Mouse (Mus musculus): ENCODE data around the gene Znhit2. TPM values are rescaled to one million over a fixed set of nuclear protein-coding genes. Genes with fewer than 3 reads are reported as not detected.

Znhit2 gene
- polyA plus RNA-seq, 1 experiment from 2014 or later = 33.9 TPM

- peak; percentile 94 for ATAC-seq
- DNase-seq (ENCODE audit: low spot score) = peak; percentile 92
Measured at GRCm38 (mm10) chr19:6067724-6068415, 6.9 kb downstream of the Znhit2 start, which contains the start of gene Tm7sf2. Gene Tm7sf2, minus strand, starts transcription at chr19:6068373.

GRCm38 (mm10) chr19:6068951-6069350 lies 8.0 kb downstream of the Znhit2 start:
- no peak for TF ChIP-seq EP300 (IDR thresholded peaks at IDR 0.05)
- no peak for TF ChIP-seq CTCF (IDR thresholded peaks at IDR 0.05)
- Histone ChIP-seq H3K27ac (ENCODE audit: low read length) (no peak overlapping the region), H3K27me3 (replicated peaks; ENCODE audit: insufficient read depth, low read length) (no peaks in the 10 kb centered on the region), H3K36me3 (ENCODE audit: insufficient read depth, low read length) (peaks cover 12% of the 10 kb centered on the region; the same call in 1 of the 2 replicates), H3K4me3 (ENCODE audit: low read depth, low read length) (no peak overlapping the region), H3K4me1 (ENCODE audit: insufficient read depth, low read depth, low read length) (peaks cover 11% of the 10 kb centered on the region), H3K4me2 (replicated peaks; ENCODE audit: low read depth, low read length) (no peak overlapping the region), H3K9me3 (ENCODE audit: low read length) (no peaks in the 10 kb centered on the region), H3K9ac (replicated peaks; ENCODE audit: low read depth) (no peak overlapping the region)
- DNase-seq (ENCODE audit: low spot score) (no peak), ATAC-seq (no peak)
- 69% methylated on average over 4 of the region's 4 CpGs for WGBS

More at GRCm38 (mm10) chr19:6067724-6068415, 6.9 kb downstream of the Znhit2 start, which contains the start of gene Tm7sf2:
- TF ChIP-seq CTCF (IDR thresholded peaks at IDR 0.05) = peak; percentile 15; the same call in 1 of the 2 replicates
- no peak for TF ChIP-seq EP300 (IDR thresholded peaks at IDR 0.05)
- WGBS = 9% methylated on average over 33 of the region's 33 CpGs
- Histone ChIP-seq H3K9ac (replicated peaks; ENCODE audit: low read depth) (peak within 1 kb of the TSS; percentile 27), H3K27ac (ENCODE audit: low read length) (peak within 1 kb of the TSS; percentile 29), H3K27me3 (replicated peaks; ENCODE audit: insufficient read depth, low read length) (no peaks in the 10 kb centered on the region), H3K4me2 (replicated peaks; ENCODE audit: low read depth, low read length) (peak within 1 kb of the TSS; percentile 77), H3K9me3 (ENCODE audit: low read length) (no peaks in the 10 kb centered on the region), H3K36me3 (ENCODE audit: insufficient read depth, low read length) (peaks cover 12% of the 10 kb centered on the region; the same call in 1 of the 2 replicates), H3K4me3 (ENCODE audit: low read depth, low read length) (peak within 1 kb of the TSS; percentile 37), H3K4me1 (ENCODE audit: insufficient read depth, low read depth, low read length) (peaks cover 11% of the 10 kb centered on the region)

GRCm38 (mm10) chr19:6069851-6070250 lies 8.9 kb downstream of the Znhit2 start:
- 89% methylated on average over 10 of the region's 10 CpGs for WGBS
- Histone ChIP-seq H3K4me3 (ENCODE audit: low read depth, low read length) (no peak overlapping the region), H3K36me3 (ENCODE audit: insufficient read depth, low read length) (peaks cover 12% of the 10 kb centered on the region; the same call in 1 of the 2 replicates), H3K4me2 (replicated peaks; ENCODE audit: low read depth, low read length) (no peak overlapping the region), H3K9me3 (ENCODE audit: low read length) (no peaks in the 10 kb centered on the region), H3K27ac (ENCODE audit: low read length) (no peak overlapping the region), H3K9ac (replicated peaks; ENCODE audit: low read depth) (no peak overlapping the region), H3K27me3 (replicated peaks; ENCODE audit: insufficient read depth, low read length) (no peaks in the 10 kb centered on the region), H3K4me1 (ENCODE audit: insufficient read depth, low read depth, low read length) (peaks cover 11% of the 10 kb centered on the region)
- no peak for ATAC-seq
- no peak for TF ChIP-seq CTCF (IDR thresholded peaks at IDR 0.05)
- TF ChIP-seq EP300 (IDR thresholded peaks at IDR 0.05) = no peak
- no peak for DNase-seq (ENCODE audit: low spot score)

GRCm38 (mm10) chr19:6070571-6071250 lies 9.7 kb downstream of the Znhit2 start:
- Histone ChIP-seq H3K4me1 (ENCODE audit: insufficient read depth, low read depth, low read length) (peaks cover 11% of the 10 kb centered on the region), H3K27ac (ENCODE audit: low read length) (no peak overlapping the region), H3K27me3 (replicated peaks; ENCODE audit: insufficient read depth, low read length) (no peaks in the 10 kb centered on the region), H3K4me3 (ENCODE audit: low read depth, low read length) (no peak overlapping the region), H3K9me3 (ENCODE audit: low read length) (no peaks in the 10 kb centered on the region), H3K9ac (replicated peaks; ENCODE audit: low read depth) (no peak overlapping the region), H3K36me3 (ENCODE audit: insufficient read depth, low read length) (peaks cover 12% of the 10 kb centered on the region; the same call in 1 of the 2 replicates), H3K4me2 (replicated peaks; ENCODE audit: low read depth, low read length) (no peak overlapping the region)
- WGBS = 87% methylated on average over 31 of the region's 31 CpGs
- TF ChIP-seq CTCF (IDR thresholded peaks at IDR 0.05) = no peak
- TF ChIP-seq EP300 (IDR thresholded peaks at IDR 0.05) = no peak
- ATAC-seq (no peak), DNase-seq (ENCODE audit: low spot score) (no peak)

GRCm38 (mm10) chr19:6071261-6071660 lies 10.3 kb downstream of the Znhit2 start:
- no peak overlapping the region for H3K4me3 ChIP-seq (ENCODE audit: low read depth, low read length)
- H3K27ac ChIP-seq (ENCODE audit: low read length) = no peak overlapping the region
- peaks cover 16% of the 10 kb centered on the region for H3K4me1 ChIP-seq (ENCODE audit: insufficient read depth, low read depth, low read length)
- no peak for ATAC-seq
- no peak for TF ChIP-seq EP300 (IDR thresholded peaks at IDR 0.05)
- no peaks in the 10 kb centered on the region for H3K27me3 ChIP-seq (replicated peaks; ENCODE audit: insufficient read depth, low read length)
- H3K4me2 ChIP-seq (replicated peaks; ENCODE audit: low read depth, low read length) = no peak overlapping the region
- no peak overlapping the region for H3K9ac ChIP-seq (replicated peaks; ENCODE audit: low read depth)
- peaks cover 12% of the 10 kb centered on the region; the same call in 1 of the 2 replicates for H3K36me3 ChIP-seq (ENCODE audit: insufficient read depth, low read length)
- 91% methylated on average over 19 of the region's 19 CpGs for WGBS
- no peak for DNase-seq (ENCODE audit: low spot score)
- no peaks in the 10 kb centered on the region for H3K9me3 ChIP-seq (ENCODE audit: low read length)

GRCm38 (mm10) chr19:6073889-6074288 lies 12.9 kb downstream of the Znhit2 start:
- Histone ChIP-seq H3K9ac (replicated peaks; ENCODE audit: low read depth) (no peak overlapping the region), H3K27ac (ENCODE audit: low read length) (no peak overlapping the region), H3K9me3 (ENCODE audit: low read length) (no peaks in the 10 kb centered on the region), H3K4me1 (ENCODE audit: insufficient read depth, low read depth, low read length) (peaks cover 8% of the 10 kb centered on the region; the same call in 1 of the 2 replicates), H3K4me3 (ENCODE audit: low read depth, low read length) (no peak overlapping the region), H3K27me3 (replicated peaks; ENCODE audit: insufficient read depth, low read length) (no peaks in the 10 kb centered on the region), H3K4me2 (replicated peaks; ENCODE audit: low read depth, low read length) (no peak overlapping the region), H3K36me3 (ENCODE audit: insufficient read depth, low read length) (peaks cover 12% of the 10 kb centered on the region; the same call in 1 of the 2 replicates)
- DNase-seq (ENCODE audit: low spot score) = no peak
- ATAC-seq = no peak
- TF ChIP-seq EP300 (IDR thresholded peaks at IDR 0.05) = no peak
- TF ChIP-seq CTCF (IDR thresholded peaks at IDR 0.05) = no peak
- WGBS = 89% methylated on average over 5 of the region's 5 CpGs

Measured in lung, postnatal 0 days (tissue).